Mouse (Mus musculus) right cerebral cortex, postnatal 4 days (tissue): ENCODE data around the gene Mex3b.

Experiments
- DNase-seq: peaks from one replicate; pipeline ENCODE4 v3.0.0-alpha.2; 2022

Mex3b gene

GRCm38 (mm10) chr7:82866486-82867270, 455 bp upstream of the Mex3b start:
- DNase-seq, result peak; percentile 96

GRCm38 (mm10) chr7:82868309-82869230, 1.4 kb downstream of the Mex3b start:
- DNase-seq, result peak; percentile 57

GRCm38 (mm10) chr7:82869231-82870147, 2.4 kb downstream of the Mex3b start:
- peak; percentile 38 for DNase-seq

GRCm38 (mm10) chr7:82870148-82870513, 3.0 kb downstream of the Mex3b start:
- DNase-seq, result no peak

GRCm38 (mm10) chr7:82876551-82876950, 9.4 kb downstream of the Mex3b start:
- DNase-seq, result no peak

- no peak for DNase-seq
Measured at GRCm38 (mm10) chr7:82880016-82880415, 12.9 kb downstream of the Mex3b start.

- no peak for DNase-seq
Measured at GRCm38 (mm10) chr7:82880700-82881099, 13.6 kb downstream of the Mex3b start.

- DNase-seq, result no peak
Measured at GRCm38 (mm10) chr7:82890317-82890850, 23.3 kb downstream of the Mex3b start.

GRCm38 (mm10) chr7:82890875-82891515, 23.9 kb downstream of the Mex3b start:
- DNase-seq, result no peak

GRCm38 (mm10) chr7:82894366-82894765, 27.2 kb downstream of the Mex3b start:
- no peak for DNase-seq

GRCm38 (mm10) chr7:82895606-82896005, 28.5 kb downstream of the Mex3b start:
- DNase-seq, result no peak

- no peak for DNase-seq
Measured at GRCm38 (mm10) chr7:82896750-82897149, 29.6 kb downstream of the Mex3b start.

GRCm38 (mm10) chr7:82899459-82900297, 32.5 kb downstream of the Mex3b start:
- DNase-seq, result no peak

GRCm38 (mm10) chr7:82903006-82903405, 35.9 kb downstream of the Mex3b start:
- DNase-seq, result no peak

- no peak for DNase-seq
Measured at GRCm38 (mm10) chr7:82905527-82905926, 38.4 kb downstream of the Mex3b start.

GRCm38 (mm10) chr7:82907081-82907480, 39.9 kb downstream of the Mex3b start:
- DNase-seq, result no peak

- no peak for DNase-seq
Measured at GRCm38 (mm10) chr7:82910536-82911384, 43.6 kb downstream of the Mex3b start.

GRCm38 (mm10) chr7:82911501-82911900, 44.4 kb downstream of the Mex3b start:
- DNase-seq, result no peak

GRCm38 (mm10) chr7:82914297-82914696, 47.2 kb downstream of the Mex3b start:
- DNase-seq, result no peak
